Comparison of ENCODE assay signal across 8 mouse cellular contexts in genomic region chr6:136554774-136555522, GRCm38 (mm10). TPM values are rescaled to one million over a fixed set of nuclear protein-coding genes. Genes with fewer than 3 reads are reported as not detected.
DNase-seq lines count a peak whose midpoint lies in the region; ATAC-seq lines count a peak whose summit lies in the region.

No protein-coding gene starts in this region.

- no peak overlapping the region for H3K9ac ChIP-seq in heart, embryonic 14.5 days (ENCODE audit: low read length)
- 0 out of 2 replicates have a peak overlapping the region, but pooled peaks have one; percentile 39 for H3K9ac ChIP-seq in liver, embryonic 12.5 days
- H3K9ac ChIP-seq in neural tube, embryonic 12.5 days, result no peak overlapping the region

- no peaks in the 10 kb centered on the region for H3K27me3 ChIP-seq in heart, embryonic 14.5 days (ENCODE audit: control insufficient read depth, insufficient read depth, low read length)
- no peaks in the 10 kb centered on the region for H3K27me3 ChIP-seq in liver, embryonic 12.5 days (replicated peaks)
- no peaks in the 10 kb centered on the region for H3K27me3 ChIP-seq in neural tube, embryonic 12.5 days (replicated peaks)

- peaks cover 26% of the 10 kb centered on the region for H3K36me3 ChIP-seq in heart, embryonic 14.5 days (ENCODE audit: control insufficient read depth, insufficient read depth, low read length)
- peaks cover 34% of the 10 kb centered on the region for H3K36me3 ChIP-seq in liver, embryonic 12.5 days
- peaks cover 4% of the 10 kb centered on the region for H3K36me3 ChIP-seq in neural tube, embryonic 12.5 days

- ATAC-seq in heart, embryonic 14.5 days (ENCODE audit: insufficient number of reproducible peaks, insufficient read depth, low FRiP score, low read depth), result 0 out of 2 replicates have a peak, but pooled peaks have one; percentile 43
- ATAC-seq in liver, embryonic 12.5 days, result no peak
- ATAC-seq in neural tube, embryonic 12.5 days (ENCODE audit: low FRiP score, low read depth), result no peak

- H3K4me3 ChIP-seq in heart, embryonic 14.5 days (ENCODE audit: control insufficient read depth in 1 of 2, insufficient read depth in 1 of 2, low read depth in 1 of 2, low read length in 2 of 2), result no peak overlapping the region
- H3K4me3 ChIP-seq in liver, embryonic 12.5 days, result no peak overlapping the region
- no peak overlapping the region for H3K4me3 ChIP-seq in neural tube, embryonic 12.5 days

- WGBS in heart, embryonic 14.5 days, result 73% methylated on average over 7 of the region's 7 CpGs
- 73% methylated on average over 7 of the region's 7 CpGs for WGBS in liver, embryonic 12.5 days (ENCODE audit: insufficient replicate concordance)
- 83% methylated on average over 7 of the region's 7 CpGs for WGBS in neural tube, embryonic 12.5 days

- peak overlapping the region; percentile 79 to 82 for H3K27ac ChIP-seq in heart, embryonic 14.5 days (replicated peaks in 1 of 2; ENCODE audit: control insufficient read depth in 1 of 2, insufficient read depth in 1 of 2, low read depth in 2 of 2, low read length in 2 of 2)
- H3K27ac ChIP-seq in liver, embryonic 12.5 days, result peak overlapping the region; percentile 62
- 0 out of 2 replicates have a peak overlapping the region, but pooled peaks have one; percentile 15 for H3K27ac ChIP-seq in neural tube, embryonic 12.5 days

- no peaks in the 10 kb centered on the region for H3K9me3 ChIP-seq in heart, embryonic 14.5 days (ENCODE audit: control insufficient read depth, low read length)
- H3K9me3 ChIP-seq in liver, embryonic 12.5 days (replicated peaks), result no peaks in the 10 kb centered on the region
- H3K9me3 ChIP-seq in neural tube, embryonic 12.5 days, result no peaks in the 10 kb centered on the region

- peaks cover 2 to 6% of the 10 kb centered on the region in 2 experiments; a peak in 2 of 4 replicates for H3K4me1 ChIP-seq in heart, embryonic 14.5 days (ENCODE audit: control insufficient read depth in 2 of 2, insufficient read depth in 2 of 2, low read length in 2 of 2)
- peaks cover 40% of the 10 kb centered on the region for H3K4me1 ChIP-seq in liver, embryonic 12.5 days
- H3K4me1 ChIP-seq in neural tube, embryonic 12.5 days, result 0 out of 2 replicates have a peak, but pooled peaks cover 4% of the 10 kb centered on the region

- DNase-seq in spleen, postnatal 36 days (ENCODE audit: low spot score in 2 of 2), result peak; percentile 50 to 63
- no peak for DNase-seq in spleen, adult 18-20 months
- DNase-seq in brain, adult 2 months (ENCODE audit: low read depth, low spot score), result peak; percentile 85
- no peak for DNase-seq in frontal cortex, postnatal 36 days (ENCODE audit: low spot score in 2 of 2)
- DNase-seq in layer of hippocampus, adult 8-10 months (ENCODE audit: low spot score in 2 of 2), result no peak

- H3K4me2 ChIP-seq in heart, embryonic 14.5 days (ENCODE audit: low read length), result peak overlapping the region; percentile 25; the same call in 1 of the 2 replicates
- peak overlapping the region; percentile 16; the same call in 1 of the 2 replicates for H3K4me2 ChIP-seq in liver, embryonic 12.5 days
- no peak overlapping the region for H3K4me2 ChIP-seq in neural tube, embryonic 12.5 days (replicated peaks)

RNA-seq across cellular contexts. Expression of gene Atf7ip, which starts 49.0 kb away (rescaled TPM):
- polyA plus RNA-seq in heart, embryonic 14.5 days (2014; fragmentation: Nextera tagmentation; extraction: Ambion mirVana), result 40.8 and 47.0 TPM in 2 replicates
- polyA plus RNA-seq in liver, embryonic 12.5 days (2016; fragmentation: Nextera tagmentation; extraction: Ambion mirVana), result 23.2 and 24.8 TPM in 2 replicates
- 49.2 and 56.4 TPM in 2 replicates for polyA plus RNA-seq in neural tube, embryonic 12.5 days (2016; fragmentation: Nextera tagmentation; extraction: Ambion mirVana)
- total RNA-seq in layer of hippocampus, adult 8-10 months (2022), result 100 to 1,000 TPM in 1 of 4 experiments, 10 to 100 TPM in 3; 90.9 to 100 (median 97.0) TPM

Comparison
In these comparisons a context has a peak if more than half of its experiments do, and no peak if none do; other contexts are left out.
1. DNase-seq: peak in spleen, postnatal 36 days (2 of 2) and brain, adult 2 months (single experiment); none in spleen, adult 18-20 months (0 of 2), frontal cortex, postnatal 36 days (0 of 2) and layer of hippocampus, adult 8-10 months (0 of 2).
2. H3K27ac ChIP-seq: peak in every context shown above with its lines; median percentile 80 in heart, embryonic 14.5 days; 62 in liver, embryonic 12.5 days; 15 in neural tube, embryonic 12.5 days.